Mouse (Mus musculus) G1E (cell line): ENCODE data around the gene Smim1. TPM values are rescaled to one million over a fixed set of nuclear protein-coding genes. Genes with fewer than 3 reads are reported as not detected.

Experiments
- ATAC-seq: 2 replicates; pipeline ENCODE4 v1.8.0; 2016; ENCODE audit warnings: mild to moderate bottlenecking; ENCODE audit not compliant: insufficient number of reproducible peaks, poor library complexity, low FRiP score, severe bottlenecking; ENCODE audit errors: extremely low read depth
- DNase-seq: peaks from one replicate; pipeline ENCODE4 v3.0.0; 2012; ENCODE audit warnings: low spot score
- H3K27me3 ChIP-seq: 2 replicates; pipeline ENCODE4 v1.6.1; 2012; ENCODE audit warnings: mild to moderate bottlenecking, low read length, inconsistent platforms; ENCODE audit not compliant: insufficient read depth
- H3K36me3 ChIP-seq: replicated peaks from 2 replicates; pipeline ENCODE3; 2012; ENCODE audit warnings: mild to moderate bottlenecking, inconsistent platforms
- H3K4me1 ChIP-seq: 2 replicates; pipeline ENCODE4 v1.6.1; 2012; ENCODE audit warnings: low read depth, low read length, inconsistent platforms, mixed read lengths; ENCODE audit not compliant: insufficient read depth
- H3K4me3 ChIP-seq: 2 replicates; pipeline ENCODE4 v1.5.1; 2012; ENCODE audit warnings: low read depth, mild to moderate bottlenecking, inconsistent platforms, low read length, moderate library complexity, mixed read lengths
- H3K9me3 ChIP-seq: replicated peaks from 2 replicates; pipeline ENCODE4 v1.6.1; 2012; ENCODE audit warnings: inconsistent platforms
- CTCF ChIP-seq: IDR thresholded peaks from 2 replicates; pipeline ENCODE4 v1.5.1; 2012; ENCODE audit warnings: low read depth, low read length, inconsistent platforms, mixed read lengths
- GATA1 ChIP-seq: IDR thresholded peaks from 2 replicates; pipeline ENCODE4 v1.6.1; 2012; ENCODE audit warnings: borderline replicate concordance, low read length, inconsistent platforms, mixed read lengths
- GATA2 ChIP-seq: IDR thresholded peaks from 2 replicates; pipeline ENCODE4 v1.6.1; 2012; ENCODE audit warnings: low read depth, low read length, inconsistent platforms, borderline replicate concordance
- POLR2AphosphoS5 ChIP-seq: IDR thresholded peaks from 2 replicates; pipeline ENCODE4 v1.6.1; 2012; ENCODE audit warnings: low read depth, low read length, inconsistent platforms; ENCODE audit not compliant: insufficient replicate concordance
- TAL1 ChIP-seq: conservative IDR thresholded peaks from 2 replicates; pipeline ENCODE4 v1.6.1; 2012; ENCODE audit warnings: low read depth, low read length, inconsistent platforms, mixed read lengths
- polyA plus RNA-seq: library from polyadenylated mRNA; stranded (reverse); fragments of >175 nt; gene quantifications from 2 replicates; pipeline ENCODE4 v1.2.3, GENCODE M21; 2012
- total RNA-seq, 2 experiments: library from RNA; stranded (forward) in 1 of 2; stranded (reverse) in 1 of 2; fragments of 200-1000 nt in 1 of 2; fragments of >200 nt in 1 of 2; fragmentation: Nextera tagmentation in 1 of 2; gene quantifications; 2 replicates each; pipeline ENCODE4 v1.2.3; 2014 to 2017

Gene Smim1
- total and polyA plus RNA-seq, 3 experiments = 69.2 to 87.4 (median 74.3) TPM

GRCm38 (mm10) chr4:154023754-154024601 is 2.1 kb downstream of the Smim1 start:
- H3K4me1 ChIP-seq = peaks cover 87% of the 10 kb centered on the region
- no peaks in the 10 kb centered on the region for H3K27me3 ChIP-seq
- ATAC-seq (peak; percentile 65), DNase-seq (peak; percentile 96)
- no peaks in the 10 kb centered on the region for H3K9me3 ChIP-seq
- peaks cover 71% of the 10 kb centered on the region for H3K36me3 ChIP-seq
- peak overlapping the region; percentile 89 for H3K4me3 ChIP-seq
- TF ChIP-seq POLR2AphosphoS5 (no peak), TAL1 (peak; percentile 87), CTCF (no peak), GATA2 (no peak)

- TF ChIP-seq GATA2 = no peak
- TF ChIP-seq GATA1 = no peak
- TF ChIP-seq TAL1 = no peak
- DNase-seq (no peak), ATAC-seq (no peak)
- Histone ChIP-seq H3K4me3 (peak overlapping the region; percentile 89), H3K36me3 (peaks cover 72% of the 10 kb centered on the region), H3K4me1 (peaks cover 91% of the 10 kb centered on the region), H3K9me3 (no peaks in the 10 kb centered on the region), H3K27me3 (no peaks in the 10 kb centered on the region)
These were observed 3.2 kb downstream of the Smim1 start for GRCm38 (mm10) chr4:154022844-154023243.

- H3K4me1 ChIP-seq = peaks cover 88% of the 10 kb centered on the region
- peak overlapping the region; percentile 89; the same call in 1 of the 2 replicates for H3K4me3 ChIP-seq
- TF ChIP-seq GATA2 (no peak), TAL1 (no peak), GATA1 (no peak), POLR2AphosphoS5 (no peak), CTCF (no peak)
These were observed 3.6 kb downstream of the Smim1 start for GRCm38 (mm10) chr4:154022407-154022806.

GRCm38 (mm10) chr4:154021432-154021831 is 4.6 kb downstream of the Smim1 start:
- peaks cover 86% of the 10 kb centered on the region for H3K4me1 ChIP-seq
- H3K4me3 ChIP-seq = peak overlapping the region; percentile 89; the same call in 1 of the 2 replicates
- DNase-seq (no peak), ATAC-seq (no peak)
- H3K9me3 ChIP-seq = no peaks in the 10 kb centered on the region
- peaks cover 81% of the 10 kb centered on the region for H3K36me3 ChIP-seq
- no peaks in the 10 kb centered on the region for H3K27me3 ChIP-seq
- TF ChIP-seq GATA1 (no peak), GATA2 (no peak), TAL1 (no peak), CTCF (no peak), POLR2AphosphoS5 (no peak; the same call in 1 of the 2 replicates)

More at GRCm38 (mm10) chr4:154022407-154022806, 3.6 kb downstream of the Smim1 start:
- Histone ChIP-seq H3K36me3 (peaks cover 72% of the 10 kb centered on the region), H3K9me3 (no peaks in the 10 kb centered on the region), H3K27me3 (no peaks in the 10 kb centered on the region)
- DNase-seq (no peak), ATAC-seq (no peak)

- ATAC-seq = no peak
- peaks cover 89% of the 10 kb centered on the region for H3K4me1 ChIP-seq
- DNase-seq = peak; percentile 51
- H3K4me3 ChIP-seq = peak overlapping the region; percentile 42; the same call in 1 of the 2 replicates
- H3K27me3 ChIP-seq = no peaks in the 10 kb centered on the region
- TF ChIP-seq GATA1 (no peak), CTCF (peak; percentile 84)
- peaks cover 97% of the 10 kb centered on the region for H3K36me3 ChIP-seq
- H3K9me3 ChIP-seq = no peaks in the 10 kb centered on the region
These were observed 6.5 kb downstream of the Smim1 start for GRCm38 (mm10) chr4:154019571-154019970.

GRCm38 (mm10) chr4:154015476-154015875 is 10.6 kb downstream of the Smim1 start:
- ATAC-seq = no peak
- TF ChIP-seq GATA1 (no peak), CTCF (no peak), POLR2AphosphoS5 (no peak), GATA2 (no peak), TAL1 (no peak)
- H3K4me1 ChIP-seq = peaks cover 74% of the 10 kb centered on the region

More at GRCm38 (mm10) chr4:154015476-154015875, 10.6 kb downstream of the Smim1 start:
- Histone ChIP-seq H3K27me3 (no peaks in the 10 kb centered on the region), H3K4me3 (no peak overlapping the region), H3K9me3 (no peaks in the 10 kb centered on the region), H3K36me3 (peaks cover 81% of the 10 kb centered on the region)
- no peak for DNase-seq
